Mouse (Mus musculus) forebrain, embryonic 12.5 days (tissue): ENCODE data around the gene Zfp160. TPM values are rescaled to one million over a fixed set of nuclear protein-coding genes. Genes with fewer than 3 reads are reported as not detected.
"Not testable (repeated sequence)": the region's sequence is repeated elsewhere in the genome, so short reads cannot be mapped to it uniquely, and the experiment has no call there.

Source experiments
- ATAC-seq: fragments of 200-750 bp; cut with Nextera tagmentation; 2 replicates; pipeline ENCODE4 v1.8.0; 2017; ENCODE audit warnings: moderate TSS enrichment; ENCODE audit not compliant: low FRiP score
- H3K27ac ChIP-seq: fragments of 300-500 bp; sonication (generic); 2 replicates; pipeline ENCODE4 v1.5.1; 2016; ENCODE audit warnings: mild to moderate bottlenecking
- H3K27me3 ChIP-seq: fragments of 300-500 bp; sonication (generic); 2 replicates; pipeline ENCODE4 v1.6.1; 2016; ENCODE audit warnings: mild to moderate bottlenecking
- H3K36me3 ChIP-seq: fragments of 300-500 bp; sonication (generic); replicated peaks from 2 replicates; pipeline ENCODE4 v1.6.1; 2016; ENCODE audit warnings: mild to moderate bottlenecking
- H3K4me1 ChIP-seq: fragments of 300-500 bp; sonication (generic); 2 replicates; pipeline ENCODE4 v1.6.1; 2016
- H3K4me2 ChIP-seq: fragments of 300-500 bp; sonication (generic); 2 replicates; pipeline ENCODE4 v1.6.1; 2016; ENCODE audit warnings: mild to moderate bottlenecking, moderate library complexity
- H3K4me3 ChIP-seq: fragments of 300-500 bp; sonication (generic); replicated peaks from 2 replicates; pipeline ENCODE4 v1.5.1; 2016; ENCODE audit warnings: mild to moderate bottlenecking
- H3K9ac ChIP-seq: fragments of 300-500 bp; sonication (generic); 2 replicates; pipeline ENCODE4 v1.6.1; 2016; ENCODE audit warnings: mild to moderate bottlenecking
- H3K9me3 ChIP-seq: fragments of 300-500 bp; sonication (generic); 2 replicates; pipeline ENCODE4 v1.6.1; 2016
- WGBS: fragments of 180-500 bp; shearing (Covaris S2); methylation state at CpG from one replicate; pipeline ENCODE4 v1.1.7; 2016; 5-methylcytosine and 5-hydroxymethylcytosine counted together
- polyA plus RNA-seq: library from polyadenylated mRNA; unstranded; fragments of >200 nt; fragmentation: Nextera tagmentation; extraction: Ambion mirVana; gene quantifications from 2 replicates; pipeline ENCODE4 v1.2.1, GENCODE M21; 2016

Gene Zfp160
- polyA plus RNA-seq, 1 experiment from 2014 or later = 19.0 TPM

- H3K4me3 ChIP-seq = no peak overlapping the region
These were observed 44.6 kb downstream of the Zfp160 start for GRCm38 (mm10) chr17:21053267-21053666.

GRCm38 (mm10) chr17:21055111-21055510 is 46.4 kb downstream of the Zfp160 start:
- not testable (repeated sequence) for H3K4me1 ChIP-seq, H3K9me3 ChIP-seq, H3K27me3 ChIP-seq, H3K9ac ChIP-seq, H3K4me2 ChIP-seq, H3K4me3 ChIP-seq, ATAC-seq, H3K36me3 ChIP-seq, H3K27ac ChIP-seq
- 90% methylated on average over 1 of the region's 1 CpGs for WGBS

More at GRCm38 (mm10) chr17:21053267-21053666, 44.6 kb downstream of the Zfp160 start:
- 86% methylated on average over 2 of the region's 2 CpGs for WGBS
- no peak for ATAC-seq
- H3K27ac ChIP-seq = no peak overlapping the region
- no peaks in the 10 kb centered on the region for H3K27me3 ChIP-seq
- H3K36me3 ChIP-seq = no peaks in the 10 kb centered on the region
- H3K9ac ChIP-seq = no peak overlapping the region
- H3K4me2 ChIP-seq = no peak overlapping the region
- no peaks in the 10 kb centered on the region for H3K4me1 ChIP-seq
- 0 out of 2 replicates have a peak, but pooled peaks cover 5% of the 10 kb centered on the region for H3K9me3 ChIP-seq

GRCm38 (mm10) chr17:21065501-21065900 is 56.8 kb downstream of the Zfp160 start:
- H3K36me3 ChIP-seq = no peaks in the 10 kb centered on the region

GRCm38 (mm10) chr17:21067036-21067435 is 58.3 kb downstream of the Zfp160 start:
- Histone ChIP-seq H3K36me3 (no peaks in the 10 kb centered on the region), H3K9me3 (peaks cover 11% of the 10 kb centered on the region), H3K4me3 (no peak overlapping the region), H3K9ac (no peak overlapping the region), H3K4me2 (no peak overlapping the region), H3K27me3 (no peaks in the 10 kb centered on the region), H3K4me1 (no peaks in the 10 kb centered on the region), H3K27ac (no peak overlapping the region)
- no peak for ATAC-seq

More at GRCm38 (mm10) chr17:21065501-21065900, 56.8 kb downstream of the Zfp160 start:
- WGBS = 39% methylated on average over 1 of the region's 1 CpGs
- Histone ChIP-seq H3K9ac (no peak overlapping the region), H3K27ac (no peak overlapping the region), H3K27me3 (no peaks in the 10 kb centered on the region), H3K4me3 (no peak overlapping the region), H3K4me1 (no peaks in the 10 kb centered on the region), H3K9me3 (peaks cover 9% of the 10 kb centered on the region; the same call in 1 of the 2 replicates), H3K4me2 (no peak overlapping the region)
- ATAC-seq = no peak

- H3K4me1 ChIP-seq, H3K9ac ChIP-seq, H3K4me3 ChIP-seq, H3K27me3 ChIP-seq, H3K27ac ChIP-seq, H3K4me2 ChIP-seq, ATAC-seq, H3K36me3 ChIP-seq: not testable (repeated sequence)
- WGBS = no CpG with 5 or more reads among the region's 3 CpGs
- peaks cover 19% of the 10 kb centered on the region for H3K9me3 ChIP-seq
These were observed 60.7 kb downstream of the Zfp160 start for GRCm38 (mm10) chr17:21069443-21069842.

GRCm38 (mm10) chr17:21070971-21071370 is 62.3 kb downstream of the Zfp160 start:
- H3K4me3 ChIP-seq, H3K4me2 ChIP-seq, ATAC-seq, H3K9ac ChIP-seq, H3K4me1 ChIP-seq, H3K27me3 ChIP-seq, H3K27ac ChIP-seq, H3K36me3 ChIP-seq: not testable (repeated sequence)
- 88% methylated on average over 2 of the region's 2 CpGs for WGBS
- H3K9me3 ChIP-seq = peaks cover 19% of the 10 kb centered on the region

Other genes with a start within 250 kb of the Zfp160 start
- gene Vmn1r228, start 222.7 kb upstream of the Zfp160 start, polyA plus RNA-seq = not detected in 2 replicates
- gene Vmn1r229, start 197.3 kb upstream of the Zfp160 start, polyA plus RNA-seq = 0.01 TPM in 1 of 2 replicates, not detected in the other
- not detected in 2 replicates for gene Vmn1r230, start 168.5 kb upstream of the Zfp160 start, polyA plus RNA-seq
- gene Vmn1r231, start 103.8 kb upstream of the Zfp160 start, polyA plus RNA-seq = not detected in 2 replicates
- not detected in 2 replicates for gene Vmn1r232, start 89.2 kb upstream of the Zfp160 start, polyA plus RNA-seq
- gene Ppp2r1a, start 63.6 kb upstream of the Zfp160 start, polyA plus RNA-seq = 482 and 503 TPM in 2 replicates
- gene Vmn1r233, start 12.4 kb upstream of the Zfp160 start, polyA plus RNA-seq = not detected in 2 replicates
- not detected in 2 replicates for gene Vmn1r234, start 217.2 kb downstream of the Zfp160 start, polyA plus RNA-seq
- gene Vmn1r235, start 247.5 kb downstream of the Zfp160 start, polyA plus RNA-seq = not detected in 2 replicates